Mouse (Mus musculus) midbrain, embryonic 11.5 days (tissue): ENCODE results near the gene Wdhd1. TPM values are rescaled to one million over a fixed set of nuclear protein-coding genes. Genes with fewer than 3 reads are reported as not detected.

ENCODE experiments used
- ATAC-seq: fragments of 200-750 bp; cut with Nextera tagmentation; 2 replicates; pipeline ENCODE4 v1.8.0; 2017; ENCODE audit warnings: moderate TSS enrichment, moderate library complexity; ENCODE audit not compliant: low FRiP score
- DNase-seq: peaks from one replicate; pipeline ENCODE4 v3.0.0; 2015; ENCODE audit warnings: low spot score; ENCODE audit errors: missing footprints
- H3K27ac ChIP-seq: fragments of 300-500 bp; sonication (generic); 2 replicates; pipeline ENCODE4 v1.5.1; 2014; ENCODE audit warnings: low read depth, low read length
- H3K27me3 ChIP-seq: fragments of 300-500 bp; sonication (generic); 2 replicates; pipeline ENCODE4 v1.6.1; 2014; ENCODE audit warnings: mild to moderate bottlenecking, low read length, moderate library complexity, mixed read lengths; ENCODE audit not compliant: control insufficient read depth, insufficient read depth
- H3K36me3 ChIP-seq: fragments of 300-500 bp; sonication (generic); 2 replicates; pipeline ENCODE4 v1.6.1; 2014; ENCODE audit warnings: mild to moderate bottlenecking, low read length, moderate library complexity, mixed read lengths; ENCODE audit not compliant: control insufficient read depth, insufficient read depth
- H3K4me1 ChIP-seq: fragments of 300-500 bp; sonication (generic); 2 replicates; pipeline ENCODE4 v1.6.1; 2014; ENCODE audit warnings: low read length; ENCODE audit not compliant: control insufficient read depth, insufficient read depth
- H3K4me2 ChIP-seq: fragments of 300-500 bp; sonication (generic); 2 replicates; pipeline ENCODE4 v1.6.1; 2014; ENCODE audit warnings: mild to moderate bottlenecking, moderate library complexity
- H3K4me3 ChIP-seq: fragments of 300-500 bp; sonication (generic); 2 replicates; pipeline ENCODE4 v1.5.1; 2014; ENCODE audit warnings: low read depth, low read length
- H3K9ac ChIP-seq: fragments of 300-500 bp; sonication (generic); 2 replicates; pipeline ENCODE4 v1.6.1; 2014; ENCODE audit warnings: low read length
- H3K9me3 ChIP-seq: fragments of 300-500 bp; sonication (generic); 2 replicates; pipeline ENCODE4 v1.6.1; 2016; ENCODE audit warnings: low read length; ENCODE audit not compliant: control insufficient read depth
- WGBS: fragments of 180-500 bp; shearing (Covaris S2); extraction: QIAGEN DNeasy Blood & Tissue Kit; methylation state at CpG from one replicate; pipeline ENCODE4 v1.1.7; 2014; 5-methylcytosine and 5-hydroxymethylcytosine counted together
- polyA plus RNA-seq: library from polyadenylated mRNA; unstranded; fragments of >200 nt; fragmentation: Nextera tagmentation; extraction: Ambion mirVana; gene quantifications from 2 replicates; pipeline ENCODE4 v1.2.1, GENCODE M21; 2014

Wdhd1 gene
- polyA plus RNA-seq, 1 experiment from 2014 or later: 47.3 TPM

DNA sequence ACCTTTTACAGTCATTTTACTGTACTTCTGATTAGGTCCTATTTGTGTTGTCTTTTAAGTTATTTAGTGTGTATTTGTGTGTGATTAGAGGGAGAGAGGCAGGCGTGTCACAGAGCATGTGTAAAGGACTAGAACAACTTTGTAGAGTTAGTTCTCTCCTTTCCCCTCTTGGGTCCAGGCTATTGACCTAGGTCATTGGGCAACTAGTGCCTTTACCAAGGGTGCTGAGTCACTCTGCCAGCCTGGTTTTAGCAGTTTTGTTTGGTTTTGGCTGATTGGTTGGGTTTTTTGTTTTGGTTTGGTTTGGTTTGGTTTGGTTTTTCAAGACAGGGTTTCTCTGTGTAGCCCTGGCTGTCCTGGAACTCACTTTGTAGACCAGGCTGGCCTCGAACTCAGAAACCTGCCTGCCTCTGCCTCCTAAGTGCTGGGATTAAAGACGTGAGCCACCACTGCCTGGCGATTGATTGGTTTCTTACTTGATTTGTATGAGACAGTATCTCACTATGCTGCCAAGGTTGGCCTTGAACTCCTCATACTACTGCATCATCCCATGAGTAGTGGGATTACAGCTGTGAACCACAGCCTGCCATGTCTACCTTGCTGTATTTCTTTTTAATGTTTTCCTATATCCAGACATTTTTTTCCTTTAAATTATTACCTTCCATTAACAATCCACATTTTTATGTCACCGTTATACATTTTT is 71.2 kb downstream of the Wdhd1 start:
- Histone ChIP-seq H3K4me2 (no peak overlapping the region), H3K27ac (no peak overlapping the region), H3K27me3 (no peaks in the 10 kb centered on the region), H3K4me1 (no peaks in the 10 kb centered on the region; the same call in 1 of the 2 replicates), H3K9ac (no peak overlapping the region), H3K4me3 (no peak overlapping the region), H3K36me3 (no peaks in the 10 kb centered on the region), H3K9me3 (no peaks in the 10 kb centered on the region)
- no peak for ATAC-seq
- DNase-seq: no peak
- 91% methylated on average over 5 of the region's 5 CpGs for WGBS

DNA sequence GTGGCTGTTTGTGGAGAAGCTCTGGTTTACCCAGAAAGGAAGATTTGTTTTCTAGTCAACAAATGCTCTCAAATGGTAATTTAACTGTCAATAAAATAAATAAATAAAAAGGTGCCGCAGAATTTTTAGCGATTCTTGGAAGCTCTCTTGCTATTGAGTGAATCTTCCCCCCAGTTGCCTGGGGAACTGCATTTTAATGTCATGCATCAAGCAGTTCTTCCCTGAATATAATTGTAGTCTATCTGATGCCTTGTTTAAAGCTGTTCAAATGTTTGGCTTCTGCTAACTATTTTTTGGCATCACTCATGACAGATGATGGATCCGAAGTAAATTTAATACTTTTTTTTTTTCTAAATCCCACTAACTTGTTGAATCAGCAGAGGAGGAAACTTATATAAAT is 79.3 kb downstream of the Wdhd1 start:
- Histone ChIP-seq H3K36me3 (no peaks in the 10 kb centered on the region), H3K4me3 (no peak overlapping the region), H3K4me2 (no peak overlapping the region), H3K27ac (no peak overlapping the region), H3K27me3 (no peaks in the 10 kb centered on the region), H3K9ac (no peak overlapping the region), H3K4me1 (no peaks in the 10 kb centered on the region), H3K9me3 (no peaks in the 10 kb centered on the region)
- ATAC-seq: no peak
- WGBS: 93% methylated on average over 3 of the region's 3 CpGs
- no peak for DNase-seq

DNA sequence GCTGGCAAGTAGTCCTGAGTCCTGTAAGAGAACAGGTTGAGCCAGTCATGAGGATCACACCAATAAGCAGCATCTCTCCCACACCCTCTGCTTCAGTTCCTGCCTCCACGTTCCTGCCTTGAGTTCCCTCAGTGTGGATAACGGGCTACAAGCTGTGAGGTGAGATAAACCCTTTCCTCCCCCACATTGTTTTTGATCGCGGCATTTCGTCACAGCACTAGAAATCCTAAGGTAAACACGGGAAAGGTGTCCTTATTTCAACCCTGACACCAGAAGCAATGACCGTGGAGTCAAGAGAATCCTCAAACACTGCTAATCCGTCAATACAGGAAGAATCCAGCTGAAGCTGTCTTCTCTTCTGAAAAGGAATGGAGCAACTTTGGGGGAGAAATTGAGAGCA is 79.9 kb downstream of the Wdhd1 start:
- WGBS: 75% methylated on average over 8 of the region's 8 CpGs
- Histone ChIP-seq H3K27me3 (no peaks in the 10 kb centered on the region), H3K4me3 (no peak overlapping the region), H3K9ac (no peak overlapping the region), H3K4me1 (no peaks in the 10 kb centered on the region), H3K4me2 (no peak overlapping the region), H3K36me3 (no peaks in the 10 kb centered on the region), H3K27ac (no peak overlapping the region), H3K9me3 (no peaks in the 10 kb centered on the region)
- DNase-seq: no peak
- ATAC-seq: no peak

DNA sequence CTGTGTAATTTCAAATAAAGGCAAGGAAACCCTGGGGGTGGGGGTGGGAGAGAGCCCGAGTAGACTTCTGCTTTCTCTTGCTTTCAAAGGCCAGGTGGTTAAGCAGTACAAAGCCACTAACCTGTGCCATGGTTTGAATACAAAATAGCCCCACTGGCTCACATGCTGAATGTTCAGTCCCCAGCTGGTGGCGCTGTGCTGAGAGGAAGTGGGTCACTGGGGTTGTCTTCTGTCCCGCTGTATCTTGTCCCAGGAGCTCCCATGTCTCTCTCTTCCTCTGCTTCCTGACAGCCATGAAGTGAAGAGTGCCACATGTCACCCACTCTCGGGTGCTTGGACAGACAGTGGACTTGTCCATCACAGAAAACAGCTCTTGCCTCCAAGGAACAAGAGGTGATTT is 82.6 kb downstream of the Wdhd1 start:
- WGBS: 42% methylated on average over 3 of the region's 4 CpGs

DNA sequence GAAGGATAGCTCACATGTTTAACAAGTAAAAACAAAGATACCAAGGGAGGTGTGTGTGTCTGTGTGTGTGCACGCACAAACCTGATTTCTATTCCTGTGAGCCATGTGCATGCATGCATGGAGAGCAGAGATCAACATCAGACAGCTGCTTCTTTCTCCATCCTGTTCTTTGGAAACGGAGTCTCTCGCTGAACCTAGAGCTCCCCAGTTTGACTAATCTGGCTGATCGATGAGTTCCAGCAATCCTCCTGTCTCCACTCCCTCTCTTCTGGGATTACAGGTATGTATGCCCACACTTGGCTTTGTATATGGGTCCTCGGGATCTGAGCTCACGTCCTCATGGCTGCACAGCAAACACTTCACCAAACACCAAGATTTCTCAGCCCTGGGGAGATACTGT is 83.2 kb downstream of the Wdhd1 start:
- 71% methylated on average over 6 of the region's 6 CpGs for WGBS

More for the DNA sequence above, 82.6 kb downstream of the Wdhd1 start:
- Histone ChIP-seq H3K27me3 (no peaks in the 10 kb centered on the region), H3K4me3 (no peak overlapping the region), H3K27ac (no peak overlapping the region), H3K9me3 (no peaks in the 10 kb centered on the region), H3K4me1 (no peaks in the 10 kb centered on the region), H3K36me3 (no peaks in the 10 kb centered on the region), H3K9ac (no peak overlapping the region), H3K4me2 (no peak overlapping the region)
- DNase-seq (no peak), ATAC-seq (no peak)

DNA sequence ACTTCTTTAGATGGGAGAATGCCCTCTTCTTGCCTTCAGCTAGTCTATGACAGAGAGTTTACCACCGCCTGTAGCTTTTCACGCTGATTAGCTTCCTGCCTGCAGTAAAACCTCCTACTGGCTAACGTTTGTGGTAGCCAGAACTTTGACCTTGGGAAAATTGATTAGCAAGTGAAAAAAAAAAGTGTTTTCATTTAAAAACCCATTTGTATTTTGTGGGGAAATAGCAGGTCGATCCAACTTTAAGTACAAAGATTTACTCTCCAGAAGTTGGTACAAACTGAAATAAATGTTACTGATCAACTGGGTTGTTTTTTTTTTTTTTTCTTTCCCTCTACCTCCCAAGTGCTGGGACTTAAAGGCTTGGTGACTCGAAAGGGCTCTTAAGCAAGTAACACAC is 84.8 kb downstream of the Wdhd1 start:
- no peak overlapping the region for H3K4me2 ChIP-seq
- 53% methylated on average over 5 of the region's 5 CpGs for WGBS
- H3K36me3 ChIP-seq: no peaks in the 10 kb centered on the region
- H3K9me3 ChIP-seq: no peaks in the 10 kb centered on the region
- ATAC-seq: no peak
- no peak overlapping the region for H3K4me3 ChIP-seq
- peaks cover 4% of the 10 kb centered on the region for H3K4me1 ChIP-seq
- DNase-seq: no peak
- no peak overlapping the region for H3K9ac ChIP-seq
- H3K27me3 ChIP-seq: peaks cover 13% of the 10 kb centered on the region
- no peak overlapping the region for H3K27ac ChIP-seq

More for the DNA sequence above, 83.2 kb downstream of the Wdhd1 start:
- H3K4me3 ChIP-seq: no peak overlapping the region
- peaks cover 2% of the 10 kb centered on the region for H3K4me1 ChIP-seq
- DNase-seq (no peak), ATAC-seq (no peak)
- no peak overlapping the region for H3K27ac ChIP-seq
- H3K27me3 ChIP-seq: peaks cover 4% of the 10 kb centered on the region
- no peak overlapping the region for H3K9ac ChIP-seq
- no peaks in the 10 kb centered on the region for H3K9me3 ChIP-seq
- H3K4me2 ChIP-seq: no peak overlapping the region
- H3K36me3 ChIP-seq: no peaks in the 10 kb centered on the region

Other genes starting within 250 kb of the Wdhd1 start
- gene Gch1, start 87.4 kb downstream of the Wdhd1 start, polyA plus RNA-seq: 2.1 and 2.9 TPM in 2 replicates
- 5.8 and 8.3 TPM in 2 replicates for gene Socs4, start 74 bp upstream of the Wdhd1 start, polyA plus RNA-seq
- gene Mapk1ip1l, start 21.4 kb upstream of the Wdhd1 start, polyA plus RNA-seq: 91.0 and 97.6 TPM in 2 replicates
- gene Lgals3, start 90.9 kb upstream of the Wdhd1 start, polyA plus RNA-seq: 0.33 and 0.81 TPM in 2 replicates
- 61.2 and 69.4 TPM in 2 replicates for gene Dlgap5, start 141.6 kb upstream of the Wdhd1 start, polyA plus RNA-seq
- 20.2 and 24.0 TPM in 2 replicates for gene Fbxo34, start 173.6 kb upstream of the Wdhd1 start, polyA plus RNA-seq